Mouse (Mus musculus): ENCODE measurements around the gene Nos2. TPM values are rescaled to one million over a fixed set of nuclear protein-coding genes. Genes with fewer than 3 reads are reported as not detected.
"Not testable (repeated sequence)": the region's sequence is repeated elsewhere in the genome, so short reads cannot be mapped to it uniquely, and the experiment has no call there.

Gene Nos2
- polyA plus RNA-seq, 1 experiment: 8.2 TPM

GRCm38 (mm10) chr11:78990096-78990495 is 69.5 kb downstream of the Nos2 start:
- WGBS: 98% methylated on average over 9 of the region's 9 CpGs

GRCm38 (mm10) chr11:78990875-78991543 is 70.4 kb downstream of the Nos2 start:
- not testable (repeated sequence) for H3K4me1 ChIP-seq (replicated peaks; ENCODE audit: control insufficient read depth, insufficient read depth, low read length); DNase-seq; H3K4me3 ChIP-seq (ENCODE audit: control insufficient read depth, insufficient read depth, low read length); H3K27ac ChIP-seq (ENCODE audit: control insufficient read depth, insufficient read depth, low read length); H3K36me3 ChIP-seq (ENCODE audit: control insufficient read depth, insufficient read depth, low read length); H3K27me3 ChIP-seq (ENCODE audit: control insufficient read depth, insufficient read depth, low read length)
- 94% methylated on average over 5 of the region's 5 CpGs for WGBS

More at GRCm38 (mm10) chr11:78990096-78990495, 69.5 kb downstream of the Nos2 start:
- no peak for DNase-seq
- Histone ChIP-seq H3K4me1 (replicated peaks; ENCODE audit: control insufficient read depth, insufficient read depth, low read length) (peaks cover 2% of the 10 kb centered on the region), H3K36me3 (ENCODE audit: control insufficient read depth, insufficient read depth, low read length) (no peaks in the 10 kb centered on the region), H3K27ac (ENCODE audit: control insufficient read depth, insufficient read depth, low read length) (no peak overlapping the region), H3K4me3 (ENCODE audit: control insufficient read depth, insufficient read depth, low read length) (no peak overlapping the region), H3K27me3 (ENCODE audit: control insufficient read depth, insufficient read depth, low read length) (no peaks in the 10 kb centered on the region)
- TF ChIP-seq CTCF (IDR thresholded peaks at IDR 0.05; ENCODE audit: borderline replicate concordance, control insufficient read depth, extremely low read depth, insufficient read depth, low read length, poor library complexity) (no peak), POLR2A (IDR thresholded peaks at IDR 0.05; ENCODE audit: control insufficient read depth, extremely low read depth, insufficient read depth, low read length, poor library complexity) (no peak)

GRCm38 (mm10) chr11:78999118-78999517 is 78.5 kb downstream of the Nos2 start:
- peaks cover 32% of the 10 kb centered on the region for H3K4me1 ChIP-seq (replicated peaks; ENCODE audit: control insufficient read depth, insufficient read depth, low read length)
- TF ChIP-seq CTCF (IDR thresholded peaks at IDR 0.05; ENCODE audit: borderline replicate concordance, control insufficient read depth, extremely low read depth, insufficient read depth, low read length, poor library complexity): no peak
- TF ChIP-seq POLR2A (IDR thresholded peaks at IDR 0.05; ENCODE audit: control insufficient read depth, extremely low read depth, insufficient read depth, low read length, poor library complexity): no peak
- H3K27me3 ChIP-seq (ENCODE audit: control insufficient read depth, insufficient read depth, low read length): no peaks in the 10 kb centered on the region
- H3K27ac ChIP-seq (ENCODE audit: control insufficient read depth, insufficient read depth, low read length): no peak overlapping the region
- no peak for DNase-seq
- 39% methylated on average over 6 of the region's 6 CpGs for WGBS
- H3K4me3 ChIP-seq (ENCODE audit: control insufficient read depth, insufficient read depth, low read length): no peak overlapping the region
- H3K36me3 ChIP-seq (ENCODE audit: control insufficient read depth, insufficient read depth, low read length): no peaks in the 10 kb centered on the region

DNA sequence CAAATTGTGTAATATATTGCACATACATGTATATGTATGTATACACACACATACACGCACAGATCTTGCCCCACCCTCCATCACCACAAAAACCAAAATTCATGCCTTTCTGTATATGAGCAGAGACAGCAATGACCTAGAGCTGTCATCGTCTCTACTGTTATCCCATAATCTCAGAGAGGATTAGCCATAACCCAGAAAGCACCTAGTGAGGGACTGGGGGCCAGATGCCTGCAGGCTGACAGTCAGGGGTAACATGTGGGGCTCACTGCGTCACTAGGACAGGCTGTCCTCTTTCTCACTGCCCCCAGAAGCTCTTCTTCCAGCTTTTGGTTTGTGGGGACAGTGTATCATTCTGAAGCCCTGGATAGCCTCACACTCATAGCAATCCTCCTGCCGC is 81.3 kb downstream of the Nos2 start:
- no peaks in the 10 kb centered on the region for H3K36me3 ChIP-seq (ENCODE audit: control insufficient read depth, insufficient read depth, low read length)
- WGBS: 82% methylated on average over 4 of the region's 4 CpGs
- peak overlapping the region; percentile 91 for H3K27ac ChIP-seq (ENCODE audit: control insufficient read depth, insufficient read depth, low read length)
- DNase-seq: no peak
- TF ChIP-seq CTCF (IDR thresholded peaks at IDR 0.05; ENCODE audit: borderline replicate concordance, control insufficient read depth, extremely low read depth, insufficient read depth, low read length, poor library complexity) (no peak), POLR2A (IDR thresholded peaks at IDR 0.05; ENCODE audit: control insufficient read depth, extremely low read depth, insufficient read depth, low read length, poor library complexity) (no peak)
- H3K4me1 ChIP-seq (replicated peaks; ENCODE audit: control insufficient read depth, insufficient read depth, low read length): peaks cover 46% of the 10 kb centered on the region
- no peak overlapping the region for H3K4me3 ChIP-seq (ENCODE audit: control insufficient read depth, insufficient read depth, low read length)
- H3K27me3 ChIP-seq (ENCODE audit: control insufficient read depth, insufficient read depth, low read length): no peaks in the 10 kb centered on the region

DNA sequence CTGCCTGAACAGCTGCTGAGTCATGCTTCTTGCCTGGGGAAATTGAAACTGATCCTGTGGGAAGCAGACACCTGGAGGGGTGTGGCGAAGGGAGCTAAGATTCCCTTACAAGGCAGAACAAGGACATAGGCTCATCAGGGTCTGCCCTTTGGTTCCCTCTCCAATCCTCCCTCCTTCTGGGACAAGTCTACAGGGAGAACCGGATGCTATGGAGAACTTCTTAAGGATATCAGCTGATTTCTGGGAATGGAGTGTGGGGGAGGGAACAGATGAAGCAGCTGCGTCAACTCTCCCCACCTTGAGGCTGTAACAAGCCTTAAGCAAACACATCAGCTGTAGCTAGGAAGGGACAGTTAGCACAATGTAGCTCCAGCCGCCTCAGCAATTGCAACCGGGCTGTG is 82.0 kb downstream of the Nos2 start:
- WGBS: 38% methylated on average over 5 of the region's 5 CpGs
- TF ChIP-seq POLR2A (IDR thresholded peaks at IDR 0.05; ENCODE audit: control insufficient read depth, extremely low read depth, insufficient read depth, low read length, poor library complexity): no peak
- no peak for TF ChIP-seq CTCF (IDR thresholded peaks at IDR 0.05; ENCODE audit: borderline replicate concordance, control insufficient read depth, extremely low read depth, insufficient read depth, low read length, poor library complexity)
- no peak for DNase-seq
- Histone ChIP-seq H3K27ac (ENCODE audit: control insufficient read depth, insufficient read depth, low read length) (peak overlapping the region; percentile 91), H3K36me3 (ENCODE audit: control insufficient read depth, insufficient read depth, low read length) (no peaks in the 10 kb centered on the region), H3K4me3 (ENCODE audit: control insufficient read depth, insufficient read depth, low read length) (no peak overlapping the region), H3K27me3 (ENCODE audit: control insufficient read depth, insufficient read depth, low read length) (no peaks in the 10 kb centered on the region), H3K4me1 (replicated peaks; ENCODE audit: control insufficient read depth, insufficient read depth, low read length) (peaks cover 44% of the 10 kb centered on the region)

DNA sequence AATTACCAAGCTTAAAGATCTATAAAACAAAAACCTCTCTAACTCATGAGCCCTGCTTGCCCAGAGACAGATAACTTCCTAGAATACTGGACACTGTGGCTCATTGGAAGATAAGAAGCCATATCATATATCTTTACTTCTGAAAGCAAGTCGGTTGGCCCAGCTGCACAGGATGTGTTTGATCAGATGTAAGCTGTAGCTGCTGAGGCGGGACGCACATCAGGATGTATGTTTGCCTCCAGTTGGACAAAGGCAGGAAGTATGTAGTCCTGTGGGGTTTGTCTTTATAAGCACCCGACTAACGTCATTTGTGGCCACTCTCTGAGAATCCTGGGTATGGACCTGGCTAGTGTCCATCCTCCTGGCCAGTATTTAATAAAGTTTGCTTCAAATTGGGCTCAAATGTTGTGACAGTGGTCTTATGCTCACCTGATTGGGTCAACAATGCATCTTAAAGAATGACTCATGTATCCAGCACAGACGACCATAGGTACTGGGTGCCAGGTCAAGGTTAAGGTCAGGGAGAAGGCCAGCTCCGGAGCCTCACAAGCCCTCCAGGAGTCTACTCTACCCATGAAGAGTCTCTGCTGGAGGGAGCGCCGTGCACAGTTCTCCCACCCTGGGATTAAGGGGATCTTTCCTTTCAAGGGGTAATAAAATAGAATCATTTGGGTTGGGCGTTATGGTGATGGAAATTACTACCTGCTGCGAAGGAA is 82.6 kb downstream of the Nos2 start:
- H3K4me1 ChIP-seq (replicated peaks; ENCODE audit: control insufficient read depth, insufficient read depth, low read length): peaks cover 46% of the 10 kb centered on the region
- H3K36me3 ChIP-seq (ENCODE audit: control insufficient read depth, insufficient read depth, low read length): no peaks in the 10 kb centered on the region
- 28% methylated on average over 11 of the region's 11 CpGs for WGBS
- H3K27me3 ChIP-seq (ENCODE audit: control insufficient read depth, insufficient read depth, low read length): no peaks in the 10 kb centered on the region
- TF ChIP-seq CTCF (IDR thresholded peaks at IDR 0.05; ENCODE audit: borderline replicate concordance, control insufficient read depth, extremely low read depth, insufficient read depth, low read length, poor library complexity): no peak
- TF ChIP-seq POLR2A (IDR thresholded peaks at IDR 0.05; ENCODE audit: control insufficient read depth, extremely low read depth, insufficient read depth, low read length, poor library complexity): no peak
- H3K4me3 ChIP-seq (ENCODE audit: control insufficient read depth, insufficient read depth, low read length): no peak overlapping the region
- DNase-seq: peak; percentile 72
- peak overlapping the region; percentile 91 for H3K27ac ChIP-seq (ENCODE audit: control insufficient read depth, insufficient read depth, low read length)
